Mouse (Mus musculus) kidney, postnatal 14 days (tissue): ENCODE measurements around the gene Henmt1.
A peak's percentile ranks its signal among the peaks of the same experiment; 100 is the strongest.

Experiments used
- DNase-seq: peaks from one replicate; pipeline ENCODE4 v3.0.0; 2022; ENCODE audit warnings: mixed read lengths

Henmt1 gene

DNA sequence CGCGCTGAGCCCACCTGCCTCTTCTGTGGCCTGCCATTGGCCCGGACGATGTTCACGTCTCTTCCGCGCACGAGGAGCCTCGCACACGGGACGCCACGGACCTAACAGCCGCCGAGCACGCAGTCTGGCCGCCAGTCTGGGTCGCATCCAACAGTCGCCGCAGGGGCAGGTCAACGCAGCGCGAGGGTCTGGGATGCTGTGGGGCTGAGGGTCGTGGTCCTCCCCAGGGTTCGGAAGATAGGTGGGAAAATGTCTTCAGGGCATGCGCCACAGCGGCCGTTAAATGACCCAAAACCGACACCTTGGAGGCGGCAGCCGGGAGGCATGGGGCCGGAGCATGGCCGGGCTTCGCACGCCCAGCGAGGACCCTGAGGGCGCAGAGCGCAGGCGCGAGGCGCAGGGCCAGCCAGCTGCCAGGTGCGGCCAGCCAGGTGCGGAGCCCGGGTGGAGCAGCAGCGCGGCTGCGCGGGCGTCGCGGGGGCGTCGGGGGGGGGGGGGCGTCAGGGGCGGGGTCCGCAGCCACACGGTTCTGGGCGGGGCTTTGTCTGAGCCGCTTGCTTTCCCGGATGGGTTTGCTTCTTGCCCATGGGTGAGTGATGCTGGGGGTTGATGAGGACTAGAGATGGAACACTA lies 444 bp downstream of the Henmt1 start, which contains the start of gene Gm9857:
Gene Gm9857, minus strand, starts transcription at position 445 of the 633 bp plus-strand sequence.
- DNase-seq: peak; percentile 16

DNA sequence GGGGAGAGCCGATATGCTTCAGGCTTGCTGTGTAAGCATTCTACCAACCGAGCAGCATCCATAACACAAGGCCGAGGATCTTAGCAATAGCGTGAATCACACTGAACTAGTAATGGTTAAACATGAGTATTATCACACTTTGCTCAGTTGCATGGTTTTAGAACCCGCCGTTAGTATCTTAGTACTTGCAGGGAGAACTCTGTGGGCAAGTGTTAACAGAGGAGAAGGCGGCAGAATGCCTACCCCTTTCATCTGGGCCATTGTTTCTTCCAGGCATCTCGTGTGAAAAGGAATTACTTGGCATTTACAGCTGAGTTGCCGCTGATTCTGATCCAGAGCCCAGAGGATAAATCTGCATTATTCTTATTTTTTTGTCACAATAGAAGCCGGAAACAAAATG lies 1.3 kb downstream of the Henmt1 start:
- no peak for DNase-seq

DNA sequence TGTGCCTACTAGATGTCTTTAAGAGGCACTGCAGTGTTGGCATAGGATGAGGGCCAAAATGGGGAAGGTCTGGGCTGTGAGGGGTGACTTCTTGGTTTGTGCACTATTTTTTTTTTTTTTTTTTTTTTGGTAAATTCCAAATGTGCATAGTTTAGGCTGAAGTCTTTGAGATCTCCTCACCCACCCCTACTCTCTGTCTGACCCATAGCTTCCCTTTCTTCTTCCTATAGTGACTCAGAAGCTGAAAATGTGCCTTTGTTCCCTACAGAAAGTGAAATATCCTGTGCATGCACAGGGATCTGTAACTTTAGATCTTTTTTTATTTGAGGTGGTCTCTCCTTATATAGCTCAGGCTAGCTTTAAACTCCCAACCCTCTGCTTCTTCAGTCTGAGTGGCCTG lies 18.3 kb downstream of the Henmt1 start:
- no peak for DNase-seq

DNA sequence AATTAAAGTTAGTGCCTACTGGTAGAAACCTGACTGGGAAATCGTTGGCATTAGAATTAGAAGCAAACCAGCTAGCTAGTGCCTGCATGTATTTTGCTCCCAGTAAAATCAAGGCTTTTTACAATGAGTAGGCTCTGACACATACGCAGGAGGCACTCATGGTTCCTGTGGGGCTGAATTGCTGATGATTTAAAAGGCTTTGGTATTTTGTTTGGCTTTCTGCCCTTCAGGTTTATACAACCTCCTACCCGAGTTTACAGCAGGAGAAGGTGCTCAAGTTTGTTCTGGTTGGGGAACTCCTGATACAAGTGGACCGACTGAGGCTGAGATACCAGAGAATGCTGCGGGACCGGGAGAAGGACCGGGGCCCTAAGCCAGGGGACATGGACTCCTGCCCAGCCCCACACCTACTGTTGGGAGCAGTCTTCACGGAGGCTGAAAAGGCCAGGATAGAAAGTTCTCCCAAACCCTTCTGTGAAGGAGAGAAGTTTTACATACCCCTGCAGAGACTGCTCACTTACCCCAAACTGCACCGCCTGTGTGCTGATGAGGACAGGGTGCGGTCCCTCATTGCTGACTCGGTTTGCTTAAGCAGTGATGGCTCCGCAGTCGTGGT lies 20.1 kb downstream of the Henmt1 start:
- peak; percentile 17 for DNase-seq

DNA sequence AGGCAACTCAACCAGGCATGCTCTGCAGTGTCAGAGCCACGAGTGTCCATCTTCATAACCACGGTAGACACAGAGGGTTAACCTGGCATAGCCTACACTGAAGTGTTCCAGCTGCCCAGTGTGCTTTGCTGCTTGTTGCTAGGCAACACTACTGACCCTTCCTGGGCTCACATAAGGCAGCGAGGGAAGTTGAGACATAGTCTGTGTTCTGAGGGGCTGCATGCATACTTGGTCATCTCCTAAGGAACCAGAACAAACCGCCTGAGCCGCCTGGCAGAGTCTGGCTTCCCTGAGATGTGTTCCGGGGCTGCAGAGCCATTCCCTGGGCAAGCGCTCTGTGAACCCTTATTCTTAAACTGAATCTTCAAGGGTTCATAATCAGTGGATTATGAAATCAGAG lies 21.6 kb downstream of the Henmt1 start:
- no peak for DNase-seq

DNA sequence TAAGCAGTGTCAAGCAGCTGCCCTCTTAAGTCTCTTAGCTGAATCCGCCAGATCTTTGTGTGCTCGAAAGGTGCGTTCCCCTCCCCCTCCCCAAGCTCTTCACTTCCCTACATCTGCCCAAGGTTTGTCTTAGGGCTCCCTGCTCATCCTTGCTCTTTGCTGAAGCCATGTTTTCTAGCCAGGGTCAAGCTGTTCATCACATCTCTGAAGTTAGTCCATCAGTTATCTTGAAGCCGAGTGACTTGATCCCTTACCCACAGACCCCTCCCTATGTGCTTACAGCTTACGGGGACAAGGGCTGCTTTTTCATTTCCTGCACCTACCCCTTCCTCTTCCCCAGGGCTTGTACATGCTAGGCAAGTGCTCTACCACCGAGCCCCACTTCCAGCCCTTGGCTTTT lies 22.0 kb downstream of the Henmt1 start:
- DNase-seq: no peak

DNA sequence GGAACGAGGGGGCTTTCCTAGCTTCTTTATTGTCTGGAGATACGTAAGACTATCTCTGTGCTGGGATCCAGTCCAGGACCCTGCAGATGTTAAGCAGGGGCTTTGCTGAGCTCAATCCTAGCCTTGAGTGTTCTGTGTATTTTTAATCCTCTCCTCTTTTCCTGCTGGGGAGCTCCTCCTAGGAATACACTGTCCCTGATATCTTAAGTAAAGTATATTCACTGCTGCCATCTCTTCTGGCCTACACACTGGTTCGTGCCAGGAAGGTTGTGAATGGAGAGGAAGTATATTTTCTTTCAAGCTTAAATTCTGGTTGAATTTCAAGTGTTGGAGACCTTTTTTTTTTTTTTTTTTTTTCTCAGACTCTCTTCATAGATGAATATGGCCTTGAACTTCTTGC lies 23.6 kb downstream of the Henmt1 start:
- DNase-seq: no peak

DNA sequence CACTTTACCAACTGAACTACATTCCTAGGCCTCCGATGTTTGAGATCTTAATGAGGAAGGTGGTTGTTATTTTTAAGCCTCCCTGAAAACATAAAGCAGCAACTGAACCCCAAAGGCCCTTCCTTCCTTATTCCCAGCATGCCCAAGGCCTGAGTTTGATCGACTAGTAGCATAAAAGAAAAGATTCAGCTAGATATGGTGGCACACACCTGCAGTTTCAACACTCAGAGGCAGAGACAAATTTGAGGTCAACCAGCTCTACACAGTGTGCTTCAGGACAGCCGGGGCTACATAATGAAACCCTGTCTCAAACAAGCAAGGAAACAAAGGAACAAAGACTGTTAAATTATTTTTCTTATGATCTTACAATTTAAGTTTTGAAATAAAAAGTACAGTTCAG lies 24.1 kb downstream of the Henmt1 start:
- no peak for DNase-seq

DNA sequence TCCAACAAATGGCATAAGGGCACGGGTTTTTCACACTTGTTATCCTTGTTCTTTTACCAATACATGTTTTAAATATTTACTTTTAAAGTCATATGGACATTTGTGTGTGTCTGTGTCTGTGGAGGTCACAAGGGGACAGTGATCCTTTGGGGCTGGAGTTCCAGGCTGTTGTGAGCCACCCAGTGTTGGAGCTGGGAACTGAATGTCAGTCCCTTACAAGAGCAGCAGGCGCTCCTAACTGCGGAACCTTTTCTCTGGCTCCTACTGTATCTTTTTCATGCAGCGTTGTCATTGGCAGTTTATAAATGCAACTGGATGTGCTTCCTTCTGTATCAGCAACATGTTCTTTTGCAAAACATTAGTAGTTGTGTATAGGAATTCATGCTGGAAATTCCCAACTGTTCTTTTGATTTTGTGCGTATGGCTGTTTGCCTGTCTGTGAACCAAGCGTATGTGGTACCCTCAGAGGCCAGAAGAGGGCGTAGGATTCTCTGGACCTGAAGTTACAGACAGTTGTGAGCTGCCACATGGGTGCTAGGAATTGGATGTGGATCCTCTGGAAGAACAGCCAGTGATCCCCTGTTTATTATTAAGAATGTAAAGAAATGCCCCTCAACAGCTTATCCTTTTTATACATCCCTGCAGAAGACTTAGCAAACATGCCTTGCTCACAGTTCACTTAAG lies 24.8 kb downstream of the Henmt1 start:
- DNase-seq: no peak

DNA sequence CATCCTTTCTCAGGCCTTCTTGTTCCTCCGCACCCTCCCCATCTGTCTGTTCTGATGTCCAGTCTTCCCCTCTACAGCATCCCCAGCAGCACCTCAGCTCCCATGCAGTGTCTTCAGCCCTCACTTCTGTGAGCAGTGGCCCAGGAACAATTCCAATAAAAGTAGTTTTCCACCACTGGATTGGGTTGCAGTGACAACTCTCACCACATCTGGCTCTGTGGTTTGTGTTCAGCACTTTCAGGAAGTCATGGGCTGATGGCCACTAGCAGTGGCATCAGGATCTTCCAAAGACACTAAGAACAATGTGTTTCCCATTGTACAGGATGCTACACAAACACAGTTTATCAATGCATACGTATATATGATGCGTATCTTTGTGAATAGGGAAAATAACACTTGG lies 26.4 kb downstream of the Henmt1 start:
- DNase-seq: no peak

DNA sequence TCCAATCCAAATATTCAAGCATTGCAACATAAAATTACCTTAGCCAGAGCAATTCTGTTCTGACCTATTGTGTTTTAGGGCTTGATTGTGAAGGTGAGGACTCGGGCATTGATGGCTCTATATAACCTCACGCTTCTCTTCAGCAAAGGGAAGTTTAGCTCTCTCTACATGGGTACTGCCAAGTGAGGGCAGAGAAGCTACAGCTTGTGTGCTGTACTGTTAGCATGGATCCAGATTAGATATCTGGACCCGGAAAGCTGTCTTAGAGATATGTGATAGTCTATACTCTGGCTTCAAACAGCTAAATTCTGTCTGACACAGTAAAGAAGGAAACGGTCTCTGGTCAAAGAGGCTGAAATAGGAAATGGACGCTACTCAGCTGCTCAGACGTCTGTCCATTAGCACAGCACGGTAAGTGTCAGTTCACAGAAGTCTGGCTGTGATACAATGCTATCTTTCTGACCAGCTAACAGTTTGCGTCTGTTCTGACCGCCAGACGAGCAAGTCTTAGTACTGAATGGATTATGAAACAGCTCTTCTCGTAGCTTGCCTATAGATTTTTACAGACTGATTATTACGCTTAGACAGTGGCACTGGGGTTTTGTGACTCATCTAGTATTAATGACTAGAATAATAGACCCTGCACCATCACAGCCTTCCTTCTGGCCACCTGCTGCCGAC lies 34.4 kb downstream of the Henmt1 start:
- no peak for DNase-seq

DNA sequence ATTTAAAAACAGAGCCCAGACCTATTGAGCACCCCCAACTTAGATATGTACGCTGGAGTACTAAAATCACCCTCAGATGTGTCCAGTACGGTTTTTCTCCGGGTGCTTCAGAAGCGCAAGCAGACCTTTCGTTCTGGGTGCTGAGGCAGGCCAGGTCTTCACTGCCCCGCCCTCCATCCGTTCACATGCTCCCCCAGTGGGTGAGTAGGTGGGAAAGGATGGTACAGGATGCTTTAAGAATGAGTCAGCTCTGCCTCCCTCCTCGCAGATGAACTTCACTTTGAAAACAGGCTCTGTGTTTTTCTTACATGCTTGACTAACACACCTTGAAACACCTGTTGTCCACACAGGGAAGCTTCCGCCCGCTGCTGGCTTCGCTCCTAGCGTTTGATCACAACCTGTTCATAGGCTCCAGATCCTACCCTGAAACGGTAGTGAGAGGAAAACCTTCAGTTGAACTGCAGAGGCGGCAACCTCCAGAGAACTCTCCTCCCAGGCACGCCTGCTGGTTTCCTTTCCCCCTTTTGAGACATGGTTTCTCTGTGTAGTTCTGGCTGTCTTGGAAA lies 35.3 kb downstream of the Henmt1 start:
- DNase-seq: no peak

DNA sequence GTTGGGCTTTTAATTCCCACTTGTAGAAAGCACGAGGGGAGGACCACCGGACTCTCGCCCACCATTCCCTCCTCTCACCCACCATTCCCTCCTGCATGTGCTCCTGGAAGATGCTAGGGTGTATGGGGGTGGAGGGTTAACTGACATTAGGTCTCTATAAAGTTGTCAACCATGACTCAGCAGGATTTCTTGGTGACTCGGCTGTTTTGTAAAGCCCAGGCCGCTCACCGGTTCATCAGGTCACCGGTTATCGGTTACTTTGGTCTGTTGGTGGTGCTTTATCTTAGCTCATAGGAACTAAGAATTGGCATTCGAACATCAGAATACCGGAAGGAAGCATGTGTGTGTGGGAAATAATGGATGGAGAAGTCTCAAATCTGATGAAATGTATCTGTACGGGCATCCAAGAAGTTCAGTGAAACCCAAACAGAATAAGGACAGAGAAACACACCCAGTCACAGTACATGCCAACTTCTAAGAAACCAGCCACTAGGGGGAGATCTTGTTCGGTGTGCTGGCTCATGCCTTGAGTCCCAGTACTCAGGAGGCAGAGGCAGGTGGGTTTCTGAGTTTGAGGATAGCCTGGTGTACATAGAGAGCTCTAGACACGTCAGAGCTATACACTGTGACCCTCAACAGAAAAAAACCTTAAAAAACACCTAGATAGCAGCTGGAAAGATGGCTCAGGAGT lies 37.8 kb downstream of the Henmt1 start:
- DNase-seq: no peak

DNA sequence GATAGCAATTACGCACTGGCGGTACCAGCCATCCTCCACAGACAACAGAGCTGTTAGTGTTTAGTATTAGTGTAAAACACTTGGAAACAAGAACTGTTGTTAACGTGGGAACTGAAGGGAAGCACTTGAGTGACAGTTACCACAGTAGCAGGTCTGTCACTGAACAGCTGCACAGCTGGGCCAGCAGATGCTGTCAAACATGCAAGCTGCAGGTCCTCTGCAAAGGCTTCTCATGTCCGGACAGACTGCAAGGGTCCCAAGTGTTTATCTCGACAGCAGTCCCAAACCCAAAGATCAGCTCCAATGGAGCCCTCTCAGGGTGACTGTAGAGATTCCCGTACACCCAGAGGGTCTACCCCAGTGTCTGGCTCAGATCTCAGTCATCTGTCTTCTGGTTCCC lies 42.3 kb downstream of the Henmt1 start:
- no peak for DNase-seq

DNA sequence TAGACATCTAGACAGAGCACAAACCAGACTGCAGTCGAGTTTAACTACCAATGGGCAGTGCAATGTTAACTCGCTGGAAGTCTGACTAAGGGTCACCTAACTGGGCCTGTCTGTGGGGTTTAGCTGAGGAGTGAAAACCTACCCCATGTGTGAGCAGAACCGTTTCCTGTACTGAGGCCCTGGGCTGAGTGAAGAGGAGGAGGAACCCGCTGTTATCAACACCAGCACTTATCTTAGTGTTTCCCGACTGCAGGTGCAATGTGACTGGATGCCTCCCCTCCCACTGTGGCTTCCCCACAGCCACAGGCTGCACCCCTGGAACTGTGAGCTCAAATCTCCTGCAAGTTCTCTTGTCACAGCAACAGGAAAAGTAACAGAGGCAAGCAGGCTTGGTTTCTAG lies 44.3 kb downstream of the Henmt1 start:
- DNase-seq: no peak

DNA sequence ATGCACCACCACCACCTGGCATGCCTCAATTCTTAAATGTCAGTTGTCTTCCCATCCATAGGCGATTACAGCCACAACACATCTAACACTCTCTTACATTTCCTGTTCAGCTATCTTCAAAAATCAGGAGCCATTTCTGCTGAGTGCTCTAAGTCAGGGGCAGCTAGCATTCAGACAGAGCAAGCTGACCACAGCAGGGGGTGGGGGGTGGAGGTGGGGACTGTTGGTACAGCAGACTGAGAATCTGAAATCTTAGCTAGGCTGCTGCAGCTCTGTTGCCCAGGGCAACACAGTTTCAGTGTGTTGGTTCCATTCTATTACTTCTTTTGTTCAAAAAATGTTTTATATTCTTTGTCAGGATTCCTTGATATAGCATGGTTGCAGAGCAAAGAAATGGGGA lies 46.9 kb downstream of the Henmt1 start:
- DNase-seq: no peak

DNA sequence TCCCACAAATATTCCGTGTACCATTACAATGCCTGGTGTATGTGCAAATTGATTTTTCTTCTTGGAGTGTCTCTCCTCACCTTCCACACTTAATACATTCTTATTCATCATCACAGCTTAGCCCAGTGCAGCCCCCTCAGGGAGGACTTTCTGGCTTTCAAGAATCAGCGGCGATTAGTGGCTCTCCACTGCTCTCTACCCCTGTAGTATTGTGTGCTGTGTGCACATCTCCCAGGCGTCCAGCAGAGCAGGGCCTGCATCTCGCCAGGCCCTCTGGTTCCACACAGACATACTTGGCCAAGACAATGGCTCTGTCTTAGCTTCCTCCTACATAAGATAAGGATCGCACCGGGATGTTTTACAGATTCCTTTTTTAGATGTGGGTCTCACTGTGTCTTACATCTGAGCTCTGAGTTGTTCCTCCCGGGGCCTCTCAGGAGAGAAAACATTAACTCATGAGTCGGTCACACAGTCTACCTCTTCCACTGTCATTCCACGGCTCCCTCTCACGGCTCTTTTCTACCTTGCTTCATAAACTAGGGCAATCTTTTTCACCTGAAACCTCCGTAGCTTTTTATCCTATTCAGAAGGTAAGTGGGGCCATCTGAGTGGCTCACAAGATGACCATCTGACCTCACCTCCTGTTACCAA lies 47.5 kb downstream of the Henmt1 start:
- DNase-seq: no peak

DNA sequence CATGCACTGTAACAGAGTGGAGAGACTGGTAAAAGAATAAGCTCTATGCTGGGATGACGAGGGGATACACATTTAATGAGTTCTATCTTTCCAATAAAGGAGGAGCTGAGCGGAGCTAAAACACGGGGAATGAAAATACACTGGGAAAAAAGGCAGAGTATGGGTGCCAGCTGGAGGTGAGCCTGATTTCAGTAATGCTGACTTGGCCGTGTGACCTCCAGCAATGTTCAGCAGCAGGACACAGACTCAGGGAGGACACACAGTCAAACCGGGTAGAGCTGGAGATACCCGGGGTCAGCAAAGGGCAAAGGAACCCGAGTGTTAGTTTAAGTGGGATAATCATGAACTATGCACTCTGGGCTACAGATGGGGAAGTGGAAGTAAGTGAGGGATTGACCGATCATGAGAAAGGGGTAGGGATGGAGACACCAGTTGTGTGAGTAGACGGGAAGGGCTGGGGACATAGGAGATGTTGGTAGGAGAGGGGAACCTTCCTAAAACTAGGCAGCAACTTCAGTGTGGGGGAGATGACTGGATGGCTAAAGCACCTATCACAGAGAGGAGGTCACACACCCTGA lies 50.4 kb downstream of the Henmt1 start:
- DNase-seq: no peak

DNA sequence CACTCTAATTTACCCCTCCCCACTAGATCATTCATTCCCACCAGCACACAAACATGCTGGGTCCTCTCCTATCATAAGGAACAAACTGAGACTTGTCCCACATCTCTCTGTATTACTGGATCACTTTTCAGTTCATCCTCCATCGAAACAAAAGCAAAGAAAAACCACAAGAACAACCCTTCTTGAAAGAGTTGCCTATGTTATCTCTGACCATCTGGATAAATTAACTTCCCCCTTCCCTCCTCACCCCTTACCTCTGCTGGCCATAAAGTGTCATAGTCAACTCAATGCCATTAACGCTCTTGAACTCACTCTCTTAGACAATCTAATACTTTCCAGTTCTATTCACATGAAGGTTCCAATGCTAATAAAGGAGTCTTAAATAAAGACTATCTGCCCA lies 54.8 kb downstream of the Henmt1 start:
- no peak for DNase-seq

DNA sequence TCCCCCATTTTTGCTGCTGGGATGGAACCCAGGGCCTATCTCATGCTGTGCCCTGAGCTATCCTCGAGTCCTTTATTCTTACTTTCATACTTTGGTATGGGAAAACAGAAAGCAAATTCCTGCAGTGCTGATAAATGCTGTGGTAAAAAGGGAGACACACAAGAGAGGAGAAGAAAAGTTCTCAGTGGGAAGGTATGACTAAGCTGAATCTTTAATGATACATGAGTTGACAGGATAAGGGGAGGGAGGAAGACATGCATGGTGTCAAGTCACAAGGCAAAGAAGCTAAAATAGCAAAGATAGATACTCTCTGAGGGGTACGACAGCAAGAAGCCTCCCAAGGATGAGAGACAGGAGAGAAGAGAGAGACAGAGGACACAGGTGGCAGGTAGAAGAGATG lies 55.7 kb downstream of the Henmt1 start:
- no peak for DNase-seq

DNA sequence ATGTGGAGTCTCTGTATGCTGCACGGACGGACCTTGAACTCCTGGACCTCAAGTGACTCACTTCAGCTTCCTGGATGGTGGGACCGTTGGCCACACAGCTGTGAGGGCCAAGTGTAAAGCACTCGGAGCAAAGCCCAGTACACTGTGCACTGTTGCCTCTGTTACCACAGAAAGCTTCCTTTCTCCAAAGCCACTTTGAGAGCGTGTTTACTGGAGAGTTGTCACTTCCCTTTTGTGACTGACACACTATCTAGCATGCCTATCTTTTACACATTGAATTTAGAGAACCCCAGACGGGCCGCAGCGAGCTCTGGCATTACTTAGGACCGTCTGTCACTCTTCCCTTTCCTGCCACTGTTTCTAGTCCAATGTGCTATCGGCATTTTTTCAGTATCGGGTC lies 57.6 kb downstream of the Henmt1 start:
- no peak for DNase-seq

DNA sequence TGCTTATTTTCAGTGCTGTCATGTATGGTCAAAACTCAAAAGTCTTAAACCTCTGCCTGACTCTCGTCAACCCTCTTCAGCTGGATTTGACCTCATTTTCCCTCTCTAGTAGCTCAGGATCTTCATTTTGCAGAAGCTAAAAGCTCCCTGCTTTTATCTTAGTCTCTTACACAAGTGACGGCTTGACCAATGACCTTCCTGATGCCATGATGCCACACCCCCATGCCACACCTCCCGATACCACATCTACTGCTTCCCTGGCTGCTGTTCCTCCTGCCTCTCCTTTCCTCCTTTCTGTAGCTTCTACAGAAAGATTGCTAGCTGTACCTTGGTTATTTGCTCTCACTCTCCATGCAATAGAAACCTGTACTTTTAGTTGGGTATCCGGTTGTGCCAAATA lies 58.1 kb downstream of the Henmt1 start:
- DNase-seq: no peak
